Mouse (Mus musculus): ENCODE measurements at regions not wholly inside any gene's neighbourhood (a gene's known extent, or its start where the extent isn't known, plus 50 kb on each side); places are given as distances from the start of the nearest gene placed in this dataset.

DNA sequence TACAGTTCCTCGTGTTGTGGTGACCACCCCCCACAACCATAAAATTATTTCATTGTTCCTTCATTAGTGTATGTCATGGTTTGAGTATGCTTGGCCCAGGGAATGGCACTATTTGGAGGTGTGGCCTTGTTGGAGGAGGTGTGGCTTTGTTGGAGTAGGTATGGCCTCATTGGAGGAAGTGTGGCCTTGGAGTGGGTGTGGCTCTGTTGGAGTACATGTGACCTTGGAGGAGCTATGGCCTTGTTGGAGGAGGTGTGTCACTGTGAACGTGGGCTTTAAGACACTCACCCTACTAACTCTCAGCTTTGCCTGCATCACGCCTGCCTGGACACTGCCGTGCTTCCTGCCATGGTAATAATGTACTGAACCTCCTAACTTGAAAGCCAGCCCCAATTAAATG, 179.9 kb downstream of the Cryba4 start:
- TF ChIP-seq POLR2A (IDR thresholded peaks at IDR 0.05; ENCODE audit: low read depth, low read length) (no peak), CTCF (conservative IDR thresholded peaks at IDR 0.05; ENCODE audit: insufficient read depth, insufficient read length, low read depth, low read length) (no peak)

All from kidney, adult 2 months (tissue).